Mouse (Mus musculus): Measurements from ENCODE around the gene Plce1.

Plce1 gene

DNA sequence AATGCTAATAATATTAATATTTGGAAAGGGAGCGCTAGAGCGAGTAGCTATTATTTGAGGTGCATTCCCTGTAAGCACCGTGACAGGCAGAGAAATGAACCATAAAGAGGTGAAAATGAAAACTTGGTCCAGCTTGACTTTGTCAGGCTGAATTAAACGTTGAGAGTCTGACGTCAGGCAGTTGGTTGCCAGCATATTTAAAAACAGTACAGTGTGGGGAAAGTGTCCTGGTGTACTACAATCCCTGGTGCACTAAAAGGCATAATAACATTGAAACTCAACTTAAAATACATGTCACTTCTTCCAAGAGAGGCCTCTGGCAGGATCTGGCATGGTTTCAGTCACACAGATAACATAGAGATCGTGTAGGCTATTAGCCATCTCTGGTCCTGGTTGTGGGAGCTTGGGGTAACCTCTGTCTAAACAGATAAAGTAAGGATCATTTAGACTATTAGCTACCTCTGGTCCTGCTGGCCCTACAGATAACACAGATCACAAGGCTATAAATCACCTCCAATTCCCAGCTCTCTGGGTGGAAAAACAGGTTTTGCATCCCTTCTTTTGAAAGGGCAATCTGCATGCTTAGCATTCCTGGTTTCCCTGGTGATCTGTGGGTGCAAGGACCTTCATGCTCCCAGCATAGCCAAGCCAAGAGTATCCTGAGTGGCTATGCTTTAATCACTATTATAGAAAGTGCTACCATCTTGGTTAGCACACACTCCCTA, 164.1 kb downstream of the Plce1 start:
- DNase-seq, result no peak

DNA sequence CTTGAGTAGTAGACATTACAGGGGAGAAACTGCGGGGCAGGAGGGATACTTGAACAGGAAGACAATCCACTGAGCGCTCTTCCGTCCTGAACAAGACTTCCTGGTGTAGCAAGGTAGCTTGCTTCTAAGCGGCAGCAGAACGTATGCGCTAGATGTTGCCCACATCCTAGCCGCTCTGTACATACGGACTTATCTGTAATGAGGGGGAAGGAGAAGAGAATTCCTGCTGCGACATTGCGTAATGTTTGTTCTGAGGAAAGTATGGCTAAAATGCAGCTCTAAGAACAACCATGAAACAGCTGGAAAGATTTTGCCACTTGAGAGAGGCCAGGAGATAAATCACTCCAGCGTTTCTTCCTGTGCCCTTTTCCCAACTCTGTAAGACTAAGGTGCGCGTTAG, 177.1 kb downstream of the Plce1 start:
- DNase-seq, result no peak

DNA sequence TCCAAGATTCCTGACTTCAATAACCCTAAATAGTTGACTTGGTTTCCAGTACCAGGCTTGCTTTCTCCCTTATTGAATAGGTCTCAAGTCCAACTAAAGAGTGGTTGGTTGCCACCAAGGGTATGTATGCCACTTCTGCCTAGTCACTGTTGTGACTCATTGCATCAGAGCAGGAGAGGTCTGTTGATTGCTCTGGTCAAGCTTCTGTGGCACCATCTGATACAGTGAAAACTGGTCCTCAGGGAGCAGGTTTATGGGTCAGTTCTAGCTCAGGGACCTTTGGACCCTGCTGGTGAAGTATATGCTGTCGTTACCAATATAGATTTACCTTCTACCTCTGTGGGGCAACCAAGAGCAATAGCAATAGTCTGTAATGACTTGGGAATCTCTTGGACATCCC, 184.5 kb downstream of the Plce1 start:
- no peak for DNase-seq

DNA sequence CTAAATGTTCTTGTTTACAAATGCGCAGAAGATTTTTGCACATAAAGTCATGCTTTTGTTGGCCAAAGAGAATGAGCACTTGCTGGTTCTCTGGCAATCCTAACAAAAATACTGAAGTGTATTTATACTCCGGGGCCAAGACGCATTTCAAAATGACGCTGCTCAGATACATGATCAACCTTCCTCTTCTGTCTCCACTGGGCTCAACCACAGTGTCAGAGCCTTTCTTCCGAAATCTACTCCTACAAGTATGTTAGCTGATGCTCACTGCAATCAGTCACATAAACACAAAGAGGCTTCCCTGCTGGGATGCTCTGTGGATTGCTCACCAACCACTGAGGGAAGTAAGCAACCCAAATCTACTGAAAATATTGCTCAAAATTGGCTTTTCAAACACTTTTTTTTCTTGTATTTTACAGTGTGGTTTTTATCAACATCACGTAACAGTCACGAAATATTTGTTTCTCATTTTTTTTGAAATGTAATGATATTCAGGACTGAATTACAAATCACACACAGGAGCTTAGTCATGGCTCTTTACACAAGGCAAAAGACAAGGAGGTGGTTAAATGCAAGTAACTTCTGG, 191.2 kb downstream of the Plce1 start:
- no peak for DNase-seq

GRCm38 (mm10) chr19:38673936-38674335, 193.0 kb downstream of the Plce1 start:
- no peak for DNase-seq

- no peak for DNase-seq
Measured at GRCm38 (mm10) chr19:38678655-38679054, 197.7 kb downstream of the Plce1 start.

- DNase-seq, result no peak
Measured at GRCm38 (mm10) chr19:38679520-38679919, 198.6 kb downstream of the Plce1 start.

DNA sequence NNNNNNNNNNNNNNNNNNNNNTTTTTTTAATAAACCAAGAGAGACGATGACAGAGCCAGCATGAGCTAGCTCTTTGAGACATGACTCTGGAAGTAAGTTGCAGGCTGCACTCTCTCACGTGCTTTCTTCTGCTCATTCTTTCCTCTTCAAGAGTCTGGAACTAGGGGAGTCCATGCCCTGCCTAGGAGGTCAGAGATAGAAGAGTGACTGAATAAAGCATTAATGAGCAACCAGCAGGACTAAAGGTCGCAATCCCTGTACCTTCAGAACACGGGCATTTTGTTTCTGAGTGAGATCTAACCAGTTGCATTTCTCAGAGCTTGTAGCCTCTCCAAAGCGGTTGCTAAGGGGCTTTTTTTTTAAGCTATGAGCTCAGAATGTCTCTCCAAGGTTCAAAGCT, 206.4 kb downstream of the Plce1 start:
- DNase-seq, result no peak

DNA sequence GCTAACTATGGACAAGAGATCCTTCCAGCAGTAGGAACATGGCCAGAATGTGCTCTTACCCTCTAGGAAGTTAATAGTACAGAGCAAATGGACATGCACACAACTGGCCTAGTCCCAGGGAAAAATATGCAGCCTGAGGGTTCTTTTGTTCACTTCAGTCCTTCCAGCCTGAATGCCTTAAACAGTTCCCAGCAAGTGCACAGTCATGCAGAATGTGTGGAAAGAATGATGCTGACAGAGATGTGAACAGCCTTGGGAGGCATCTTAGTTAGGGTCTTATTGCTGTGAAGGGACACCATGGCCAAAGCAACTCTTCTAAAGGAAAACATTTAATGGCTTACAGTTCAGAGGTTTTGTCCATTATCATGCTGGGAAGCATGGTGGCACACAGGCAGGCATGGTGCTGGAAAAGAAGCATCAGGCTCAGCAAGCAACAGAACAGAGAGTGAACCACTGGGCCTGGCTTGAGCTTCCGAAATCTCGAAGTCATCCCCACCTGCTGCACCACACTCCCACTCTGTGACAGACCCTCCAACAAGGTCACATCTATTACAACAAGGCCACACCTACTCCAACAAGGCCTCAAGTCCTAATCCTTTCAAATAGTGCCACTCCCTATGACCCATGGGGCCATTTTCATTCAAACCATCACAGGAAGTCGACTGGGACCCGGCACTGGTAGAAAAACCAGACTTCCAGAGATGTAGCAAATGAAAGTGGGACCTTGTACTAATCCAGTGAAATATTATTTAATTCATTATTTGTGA, 208.0 kb downstream of the Plce1 start:
- no peak for DNase-seq

GRCm38 (mm10) chr19:38690276-38690675, 209.4 kb downstream of the Plce1 start:
- DNase-seq, result no peak

- no peak for DNase-seq
Measured at GRCm38 (mm10) chr19:38691533-38691932, 210.6 kb downstream of the Plce1 start.

DNA sequence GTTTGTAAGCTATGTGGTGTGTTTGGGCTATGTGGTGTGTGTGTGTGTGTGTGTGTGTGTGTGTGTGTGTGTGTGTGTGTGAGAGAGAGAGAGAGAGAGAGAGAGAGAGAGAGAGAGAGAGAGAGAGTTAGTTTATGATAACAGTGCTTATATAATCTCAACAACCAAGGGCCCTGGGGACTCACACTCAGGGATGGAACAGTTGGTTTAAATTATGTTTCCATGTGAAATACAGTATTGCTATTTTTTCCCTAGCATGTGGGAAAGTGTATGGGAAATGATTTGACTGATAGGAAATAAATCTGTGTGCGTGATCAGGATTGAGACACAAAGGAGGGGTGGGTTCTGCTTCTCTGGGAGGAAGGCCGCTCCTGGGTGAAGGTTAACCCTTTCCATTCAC, 212.4 kb downstream of the Plce1 start:
- no peak for DNase-seq

DNA sequence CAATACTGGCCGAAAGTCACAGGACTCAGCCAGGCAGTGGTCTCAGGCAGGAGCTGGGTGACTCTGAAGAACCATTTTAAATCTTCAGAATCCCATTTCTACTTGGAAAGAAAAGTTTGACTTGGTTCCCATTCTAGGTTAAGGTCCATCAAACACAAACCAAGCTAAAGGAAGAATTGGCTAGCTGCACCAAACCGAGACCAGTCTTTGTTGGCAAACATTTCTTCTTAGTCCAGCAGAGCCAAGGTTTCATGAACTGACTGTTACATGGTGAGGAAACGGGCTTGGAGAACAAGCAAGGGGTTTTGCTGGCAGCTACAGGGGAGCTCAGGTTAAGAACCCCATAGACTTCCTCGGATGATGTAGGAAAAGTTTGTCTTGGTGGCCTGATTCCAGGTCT, 212.9 kb downstream of the Plce1 start:
- no peak for DNase-seq

DNA sequence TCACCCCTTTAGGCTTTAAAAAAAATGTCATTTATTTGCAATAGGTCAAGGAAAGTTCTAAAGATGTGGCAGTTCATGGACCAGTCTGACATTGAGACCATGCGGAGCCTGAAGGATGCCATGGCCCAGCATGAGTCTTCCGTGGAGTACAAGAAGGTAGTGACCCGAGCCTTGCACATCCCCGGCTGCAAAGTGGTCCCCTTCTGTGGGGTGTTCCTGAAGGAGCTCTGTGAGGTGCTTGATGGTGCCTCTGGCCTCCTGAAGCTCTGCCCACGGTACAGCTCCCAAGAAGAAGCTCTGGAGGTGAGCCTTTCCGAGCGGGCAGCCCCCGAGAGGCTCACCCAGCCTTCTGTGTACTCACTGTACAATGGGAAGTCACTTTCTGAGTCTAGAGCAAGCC, 220.9 kb downstream of the Plce1 start:
- no peak for DNase-seq

DNA sequence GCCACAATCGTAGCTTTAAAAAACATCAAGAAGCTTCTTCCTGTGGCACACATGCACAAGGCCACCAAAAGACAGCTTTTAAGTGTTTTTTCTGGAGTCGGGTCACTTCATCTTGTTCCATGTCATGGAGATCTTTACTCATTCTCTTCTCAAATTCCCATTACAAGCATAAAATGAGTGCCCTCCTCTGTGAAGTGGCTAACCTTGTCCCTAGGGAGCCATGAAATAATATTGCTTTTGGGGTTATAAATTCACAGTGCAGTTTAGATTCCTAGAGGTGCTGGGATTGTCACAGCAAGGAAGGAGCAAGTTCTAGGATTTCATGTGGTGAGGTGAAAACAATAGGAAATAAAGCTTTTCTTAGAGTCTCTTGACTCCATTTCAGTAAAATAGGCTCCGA, 223.8 kb downstream of the Plce1 start:
- no peak for DNase-seq

- DNase-seq, result no peak
Measured at GRCm38 (mm10) chr19:38705244-38705643, 224.3 kb downstream of the Plce1 start.

DNA sequence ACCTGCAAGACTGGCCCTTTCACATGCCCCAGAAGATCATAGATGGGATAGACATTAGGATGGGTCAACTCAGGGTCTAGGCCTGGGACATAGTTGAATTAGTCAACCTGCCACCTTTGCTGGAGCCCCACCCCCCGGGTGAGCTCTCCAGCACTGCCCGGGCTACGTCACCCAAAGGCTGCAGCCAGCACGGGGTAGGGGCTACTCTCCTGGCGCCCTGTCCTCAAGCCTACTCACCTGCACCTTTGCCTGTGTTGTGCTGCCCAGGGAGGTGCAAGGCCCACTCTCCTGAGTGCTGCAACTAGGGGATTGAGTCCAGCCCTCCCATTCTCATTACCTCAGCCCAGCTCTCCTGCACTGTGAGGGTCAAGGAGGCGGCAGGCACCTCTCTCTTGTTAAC, 225.5 kb downstream of the Plce1 start:
- DNase-seq, result no peak

DNA sequence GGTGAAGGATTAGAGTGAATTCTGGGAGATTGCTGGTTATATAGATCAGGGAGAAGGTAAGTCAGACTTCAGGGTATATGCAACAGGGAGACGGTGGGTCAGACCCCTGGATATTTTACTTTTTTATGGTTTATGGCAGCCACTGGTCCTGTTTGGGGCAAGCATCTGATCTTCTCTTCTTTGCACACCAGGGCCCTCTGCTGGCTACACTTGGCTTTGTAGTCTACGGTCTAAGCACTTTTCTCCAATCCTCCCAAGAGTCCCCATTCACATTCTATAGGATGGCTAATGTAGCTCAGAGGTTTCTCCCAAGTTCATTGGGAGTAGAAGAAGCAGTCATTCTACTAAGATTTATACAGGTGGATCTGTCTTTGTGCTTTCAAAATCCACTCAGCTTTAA, 228.5 kb downstream of the Plce1 start:
- DNase-seq, result peak; percentile 41 to 53

GRCm38 (mm10) chr19:38721808-38722207, 240.9 kb downstream of the Plce1 start:
- no peak for DNase-seq

DNA sequence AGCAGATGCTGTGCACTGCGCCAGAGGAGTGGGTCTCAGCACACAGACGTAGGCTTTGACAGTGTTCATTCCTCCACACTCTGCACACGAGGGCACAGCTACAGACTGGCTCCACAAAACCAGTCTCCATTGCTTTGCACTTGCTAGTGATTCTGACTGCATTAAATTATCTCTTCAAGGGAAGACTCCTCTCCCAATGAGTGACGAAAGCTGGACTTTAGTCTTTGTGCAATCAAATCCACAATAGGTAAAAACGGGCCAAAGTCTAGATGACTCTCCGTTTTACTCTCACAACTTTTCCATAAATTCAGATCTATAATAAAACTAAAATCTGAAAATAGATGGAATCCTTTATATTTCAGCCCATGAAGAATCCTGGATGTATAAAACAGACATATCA, 242.1 kb downstream of the Plce1 start:
- DNase-seq, result no peak

DNA sequence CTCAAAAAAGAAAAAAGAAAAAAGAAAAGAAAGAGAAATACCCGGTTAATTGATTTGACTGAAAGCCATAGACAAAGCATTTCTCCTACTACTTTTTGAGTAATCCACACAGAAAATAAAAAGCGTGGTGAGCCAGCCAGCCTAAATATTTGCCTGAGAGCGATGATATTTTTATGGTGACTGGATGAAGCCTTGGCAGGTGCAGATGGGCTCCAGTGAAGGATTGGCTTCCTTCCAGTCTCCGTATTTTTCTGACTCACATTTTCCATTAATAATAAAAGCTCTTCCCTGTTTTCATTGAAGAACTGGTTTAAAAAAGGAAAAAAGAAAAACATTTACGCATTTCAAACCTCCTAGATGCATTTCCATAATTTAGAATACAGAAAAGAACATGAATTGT, 243.1 kb downstream of the Plce1 start:
- peak; percentile 36 to 56 for DNase-seq

DNA sequence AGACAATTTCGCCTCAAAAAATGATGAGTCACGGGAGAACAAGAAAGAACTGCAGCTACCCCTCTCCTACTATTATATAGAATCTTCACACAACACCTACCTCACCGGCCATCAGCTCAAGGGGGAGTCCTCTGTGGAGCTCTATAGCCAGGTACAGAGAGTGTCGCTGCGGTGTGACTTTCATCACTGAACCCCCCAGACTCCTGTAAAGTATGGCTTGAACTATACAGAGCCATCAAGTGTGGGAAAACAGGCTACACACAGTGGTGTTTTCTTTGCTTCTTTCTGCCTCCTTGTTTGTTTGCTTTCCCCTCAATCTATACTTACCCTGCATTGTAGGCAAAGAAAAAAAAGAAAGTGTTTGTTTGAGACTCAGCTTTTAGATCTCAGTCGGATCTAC, 247.9 kb downstream of the Plce1 start:
- DNase-seq, result no peak

DNA sequence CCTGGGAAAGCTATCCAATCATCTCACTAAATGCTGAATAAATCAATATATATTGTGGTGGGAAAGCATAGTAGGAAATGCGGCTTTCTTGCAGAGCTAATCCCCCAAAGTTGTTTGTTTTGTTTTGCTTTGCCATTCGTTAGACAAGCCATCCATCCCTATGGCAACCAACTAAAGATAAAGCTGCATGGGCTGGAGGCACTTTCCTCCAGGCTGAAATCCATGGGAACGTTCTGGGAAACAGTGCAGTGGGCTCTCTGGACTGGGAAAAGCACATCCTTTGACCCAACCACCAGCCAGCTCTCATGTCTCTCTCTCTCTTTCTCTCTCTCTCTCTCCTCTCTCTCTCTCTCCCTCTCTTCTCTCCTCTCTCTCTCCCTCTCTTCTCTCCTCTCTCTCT, 248.4 kb downstream of the Plce1 start:
- no peak for DNase-seq

GRCm38 (mm10) chr19:38744546-38744945, 263.6 kb downstream of the Plce1 start:
- no peak for DNase-seq
